Mouse (Mus musculus) intestine, embryonic 15.5 days (tissue): ENCODE measurements around the gene Ufc1. TPM values are rescaled to one million over a fixed set of nuclear protein-coding genes. Genes with fewer than 3 reads are reported as not detected.
"Not testable (repeated sequence)": the region's sequence is repeated elsewhere in the genome, so short reads cannot be mapped to it uniquely, and the experiment has no call there.

Experiments
- ATAC-seq: fragments of 200-750 bp; cut with Nextera tagmentation; 2 replicates; pipeline ENCODE4 v1.8.0; 2017; ENCODE audit warnings: moderate TSS enrichment, moderate library complexity
- H3K27ac ChIP-seq: fragments of 300-500 bp; sonication (generic); 2 replicates; pipeline ENCODE4 v1.5.1; 2015; ENCODE audit warnings: mild to moderate bottlenecking, inconsistent platforms
- H3K27me3 ChIP-seq: fragments of 300-500 bp; sonication (generic); replicated peaks from 2 replicates; pipeline ENCODE4 v1.6.1; 2015; ENCODE audit warnings: inconsistent platforms
- H3K36me3 ChIP-seq: fragments of 300-500 bp; sonication (generic); 2 replicates; pipeline ENCODE4 v1.6.1; 2015; ENCODE audit warnings: inconsistent platforms
- H3K4me1 ChIP-seq: fragments of 300-500 bp; sonication (generic); replicated peaks from 2 replicates; pipeline ENCODE4 v1.6.1; 2015; ENCODE audit warnings: inconsistent platforms
- H3K4me2 ChIP-seq: fragments of 300-500 bp; sonication (generic); replicated peaks from 2 replicates; pipeline ENCODE4 v1.6.1; 2015; ENCODE audit warnings: mild to moderate bottlenecking, inconsistent platforms
- H3K4me3 ChIP-seq: fragments of 300-500 bp; sonication (generic); replicated peaks from 2 replicates; pipeline ENCODE4 v1.5.1; 2015; ENCODE audit warnings: inconsistent platforms
- H3K9ac ChIP-seq: fragments of 300-500 bp; sonication (generic); 2 replicates; pipeline ENCODE4 v1.6.1; 2015; ENCODE audit warnings: inconsistent platforms
- H3K9me3 ChIP-seq: fragments of 300-500 bp; sonication (generic); 2 replicates; pipeline ENCODE4 v1.6.1; 2016; ENCODE audit warnings: inconsistent platforms
- WGBS: fragments of 180-500 bp; shearing (Covaris S2); methylation state at CpG from one replicate; pipeline ENCODE4 v1.1.7; 2015; 5-methylcytosine and 5-hydroxymethylcytosine counted together
- polyA plus RNA-seq: library from polyadenylated mRNA; unstranded; fragments of >200 nt; fragmentation: Nextera tagmentation; extraction: Ambion mirVana; gene quantifications from 2 replicates; pipeline ENCODE4 v1.2.1, GENCODE M21; 2015

Ufc1 gene
- polyA plus RNA-seq, result 103 and 108 TPM in 2 replicates

DNA sequence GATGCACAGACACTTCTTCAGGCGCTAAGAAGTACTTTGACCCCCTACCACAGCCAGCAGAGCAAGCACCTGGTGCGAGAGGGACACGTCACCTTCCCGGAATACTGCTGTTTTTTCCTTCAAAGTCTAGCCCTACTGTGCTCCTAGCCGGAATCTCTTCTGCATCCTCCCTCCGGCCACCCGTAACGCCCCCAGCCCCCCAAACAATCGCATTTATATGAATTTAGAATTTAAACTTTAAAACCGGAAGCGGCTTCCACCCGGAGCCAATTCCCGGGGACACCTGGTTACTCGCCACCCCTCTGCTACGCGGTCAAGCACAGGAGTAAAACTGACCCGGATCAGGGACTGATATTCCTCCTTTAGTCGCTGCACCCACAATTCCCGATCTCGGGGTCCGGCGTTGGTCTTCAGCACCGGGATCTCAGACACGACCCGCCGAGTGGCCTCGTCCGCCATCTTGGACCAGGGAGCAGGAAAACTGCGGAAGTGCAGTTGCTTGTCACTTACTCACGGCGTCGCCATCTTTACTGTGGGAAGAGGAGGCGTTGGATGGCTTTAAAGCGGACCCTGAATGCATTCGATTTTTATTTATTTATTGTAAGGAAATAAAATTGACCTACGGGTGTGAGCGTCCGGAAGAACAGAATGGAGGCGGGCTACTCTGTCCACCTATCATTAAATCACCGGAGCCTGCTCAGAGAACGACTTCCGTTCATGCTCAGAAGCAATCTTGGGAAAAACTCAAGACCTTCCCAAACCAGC is at the start of gene Ufc1:
TSS of gene Ufc1 (minus strand) at position 727 of the 765 bp plus-strand sequence.
- peaks cover 6% of the 10 kb centered on the region; the same call in 1 of the 2 replicates for H3K36me3 ChIP-seq
- peak within 1 kb of the TSS; percentile 97 for H3K27ac ChIP-seq
- no peaks in the 10 kb centered on the region for H3K27me3 ChIP-seq
- ATAC-seq, result peak; percentile 90
- peak within 1 kb of the TSS; percentile 78 for H3K9ac ChIP-seq
- peak within 1 kb of the TSS; percentile 71 for H3K4me3 ChIP-seq
- H3K4me1 ChIP-seq, result peaks cover 3% of the 10 kb centered on the region; the same call in 1 of the 2 replicates
- no peaks in the 10 kb centered on the region for H3K9me3 ChIP-seq
- WGBS, result under 1% methylated on average over 42 of the region's 42 CpGs
- peak within 1 kb of the TSS; percentile 66 for H3K4me2 ChIP-seq

DNA sequence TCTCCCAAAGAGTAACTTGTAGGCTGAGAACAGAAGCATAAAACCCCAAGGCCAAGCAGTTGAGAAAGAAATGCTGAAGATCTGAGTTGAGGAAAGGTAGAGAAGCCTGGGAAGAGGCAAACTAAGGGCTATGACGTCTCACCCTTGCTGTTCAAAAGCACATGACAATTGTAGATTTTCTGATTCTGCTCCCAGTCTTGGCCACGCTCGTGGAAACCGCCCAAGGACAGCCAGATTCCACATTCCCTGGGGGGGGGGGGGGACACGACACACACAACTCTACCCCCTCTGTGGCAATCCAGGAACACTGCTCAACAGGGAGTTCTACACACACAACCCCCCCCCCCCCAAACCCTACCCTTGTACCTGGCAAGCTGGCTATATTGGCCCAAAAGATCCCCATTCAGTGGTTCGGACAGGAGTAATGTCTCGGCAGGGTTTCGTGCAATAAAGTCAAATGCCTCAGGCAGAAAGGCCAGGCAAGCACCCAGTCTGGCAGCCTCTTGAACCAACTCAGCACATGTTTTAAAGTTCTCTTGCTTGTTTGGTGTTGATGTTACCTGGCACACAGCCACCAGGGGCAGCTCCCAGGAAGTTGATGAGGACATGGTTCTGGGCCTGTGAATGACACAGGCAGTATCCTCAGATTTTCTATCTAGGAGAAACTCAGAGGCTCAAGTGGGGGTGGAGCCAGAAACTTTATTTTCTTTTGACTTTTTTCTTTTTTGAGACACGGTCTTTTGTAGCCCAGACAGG is 49.3 kb upstream of the Ufc1 start:
- Histone ChIP-seq H3K4me2 (peak overlapping the region; percentile 79), H3K27ac (no peak overlapping the region), H3K4me3 (peak overlapping the region; percentile 75; the same call in 1 of the 2 replicates), H3K9me3 (no peaks in the 10 kb centered on the region), H3K27me3 (no peaks in the 10 kb centered on the region), H3K4me1 (peaks cover 9% of the 10 kb centered on the region; the same call in 1 of the 2 replicates), H3K9ac (no peak overlapping the region), H3K36me3 (peaks cover 18% of the 10 kb centered on the region)
- 73% methylated on average over 9 of the region's 9 CpGs for WGBS
- 0 out of 2 replicates have a peak, but pooled peaks have one; percentile 18 for ATAC-seq

DNA sequence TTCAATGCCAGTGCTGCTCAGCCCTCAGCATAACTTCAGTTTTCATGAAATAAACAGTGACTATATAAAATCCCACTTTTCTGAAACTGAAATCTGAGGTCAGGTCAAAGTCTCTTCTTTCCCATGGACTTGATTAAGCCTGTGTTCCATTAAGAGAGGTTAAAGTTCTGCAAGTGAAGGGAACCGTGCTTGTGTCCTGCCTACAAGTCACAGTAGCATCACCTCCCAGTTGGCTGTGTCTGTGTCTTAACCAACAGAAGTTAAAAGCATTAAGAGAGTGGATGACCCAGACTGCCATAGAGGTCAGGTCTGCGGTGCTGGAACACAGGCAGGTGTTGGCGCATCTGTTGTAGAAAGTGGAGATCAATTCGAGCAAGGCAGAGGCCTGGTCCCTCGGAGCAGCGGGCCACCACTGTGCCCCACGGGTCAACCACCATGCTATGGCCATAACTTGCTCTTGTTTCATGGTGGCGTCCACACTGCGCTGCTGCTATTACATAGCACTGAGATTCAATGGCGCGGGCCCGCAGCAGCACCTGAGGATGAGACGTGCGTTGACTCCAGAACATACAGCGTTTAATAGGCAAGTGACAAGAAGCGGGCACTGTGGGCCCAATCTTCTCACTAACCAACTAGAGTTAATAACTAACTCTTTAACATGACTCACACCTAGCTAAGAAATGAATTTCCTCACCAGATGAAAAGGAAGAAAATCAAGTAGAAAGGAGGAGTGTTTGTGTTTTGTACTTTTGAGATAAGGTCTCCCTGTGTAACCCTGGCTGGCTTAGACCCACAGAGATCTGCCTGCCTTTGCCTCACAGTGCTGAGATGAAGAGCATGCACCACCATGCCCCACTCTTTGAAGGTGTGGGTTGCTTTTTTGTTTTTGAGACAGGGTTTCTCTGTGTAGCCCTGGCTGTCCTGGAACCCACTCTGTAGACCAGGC is 47.7 kb upstream of the Ufc1 start:
- no peak overlapping the region for H3K4me3 ChIP-seq
- no peak overlapping the region for H3K9ac ChIP-seq
- H3K27ac ChIP-seq, result no peak overlapping the region
- no peak overlapping the region for H3K4me2 ChIP-seq
- WGBS, result 86% methylated on average over 16 of the region's 16 CpGs
- no peaks in the 10 kb centered on the region for H3K9me3 ChIP-seq
- no peak for ATAC-seq
- H3K4me1 ChIP-seq, result peaks cover 9% of the 10 kb centered on the region; the same call in 1 of the 2 replicates
- peaks cover 29% of the 10 kb centered on the region for H3K36me3 ChIP-seq
- no peaks in the 10 kb centered on the region for H3K27me3 ChIP-seq

DNA sequence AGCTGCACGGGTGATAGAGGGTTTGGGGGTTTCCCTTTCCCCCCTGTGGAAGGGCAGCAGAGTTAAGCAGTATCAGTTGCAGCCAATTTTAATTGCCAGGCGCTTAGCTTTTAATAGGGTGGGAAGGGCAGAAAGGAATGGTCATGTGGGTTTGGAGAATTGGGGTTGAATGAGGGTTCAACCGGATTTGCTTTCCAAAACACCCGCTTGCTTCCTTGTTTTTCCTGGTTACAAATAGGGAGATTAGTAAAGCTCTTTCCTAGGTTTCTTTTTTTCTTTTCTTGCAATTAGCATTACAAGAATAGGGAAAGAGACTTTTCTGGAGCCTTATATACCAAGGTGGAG is 35.4 kb upstream of the Ufc1 start:
- ATAC-seq, result no peak
- no peaks in the 10 kb centered on the region for H3K27me3 ChIP-seq
- peaks cover 16% of the 10 kb centered on the region; the same call in 1 of the 2 replicates for H3K4me1 ChIP-seq
- peak overlapping the region; percentile 99 for H3K27ac ChIP-seq
- 0% methylated on average over 4 of the region's 4 CpGs for WGBS
- H3K9me3 ChIP-seq, result no peaks in the 10 kb centered on the region
- peak overlapping the region; percentile 76 for H3K4me2 ChIP-seq
- no peaks in the 10 kb centered on the region for H3K36me3 ChIP-seq
- H3K9ac ChIP-seq, result peak overlapping the region; percentile 95
- peak overlapping the region; percentile 93 for H3K4me3 ChIP-seq

- peak; percentile 89 for ATAC-seq
- Histone ChIP-seq H3K9me3 (no peaks in the 10 kb centered on the region), H3K27ac (peak overlapping the region; percentile 99), H3K4me1 (peaks cover 16% of the 10 kb centered on the region; the same call in 1 of the 2 replicates), H3K36me3 (no peaks in the 10 kb centered on the region), H3K4me2 (peak overlapping the region; percentile 76), H3K27me3 (no peaks in the 10 kb centered on the region), H3K9ac (peak overlapping the region; percentile 95), H3K4me3 (peak overlapping the region; percentile 93)
- WGBS, result under 1% methylated on average over 58 of the region's 61 CpGs
Observed at GRCm38 (mm10) chr1:171329433-171330215, 34.8 kb upstream of the Ufc1 start.

- no peaks in the 10 kb centered on the region for H3K27me3 ChIP-seq
- H3K4me2 ChIP-seq, result peak within 1 kb of the TSS; percentile 77
- peak within 1 kb of the TSS; percentile 95 for H3K9ac ChIP-seq
- H3K27ac ChIP-seq, result peak within 1 kb of the TSS; percentile 99
- peak; percentile 96 for ATAC-seq
- peak within 1 kb of the TSS; percentile 93 for H3K4me3 ChIP-seq
- no peaks in the 10 kb centered on the region for H3K36me3 ChIP-seq
- WGBS, result under 1% methylated on average over 46 of the region's 48 CpGs
- peaks cover 16% of the 10 kb centered on the region; the same call in 1 of the 2 replicates for H3K4me1 ChIP-seq
- H3K9me3 ChIP-seq, result no peaks in the 10 kb centered on the region
Observed at GRCm38 (mm10) chr1:171328839-171329432, 34.1 kb upstream of the Ufc1 start, which contains the start of gene Dedd. Gene Dedd, plus strand, starts transcription at chr1:171329145.

DNA sequence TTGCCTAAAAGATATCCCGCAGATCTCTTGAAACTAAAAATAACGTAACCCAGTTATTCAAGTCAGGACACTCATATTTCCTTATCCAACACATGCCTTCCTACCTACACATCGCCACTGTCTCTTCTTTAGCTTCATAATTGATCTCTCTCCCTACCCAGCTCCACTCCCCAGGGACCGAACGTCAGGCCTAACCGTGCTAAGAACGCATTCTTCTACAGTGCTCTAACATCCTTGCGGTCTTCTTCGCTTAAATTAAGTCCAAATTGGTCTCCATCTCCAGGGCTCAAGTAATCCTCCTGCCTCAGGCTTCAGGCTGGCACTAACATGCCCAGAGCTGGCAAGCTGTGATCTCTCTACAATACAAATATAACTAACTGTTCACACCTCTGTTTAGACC is 33.4 kb upstream of the Ufc1 start:
- Histone ChIP-seq H3K9me3 (no peaks in the 10 kb centered on the region), H3K4me1 (peaks cover 16% of the 10 kb centered on the region; the same call in 1 of the 2 replicates), H3K27ac (peak overlapping the region; percentile 99), H3K9ac (peak overlapping the region; percentile 95), H3K27me3 (no peaks in the 10 kb centered on the region), H3K4me2 (peak overlapping the region; percentile 77), H3K4me3 (peak overlapping the region; percentile 93), H3K36me3 (no peaks in the 10 kb centered on the region)
- 24% methylated on average over 9 of the region's 9 CpGs for whole genome bisulfite sequencing
- no peak for ATAC-seq

GRCm38 (mm10) chr1:171326588-171326987 is 31.8 kb upstream of the Ufc1 start:
- not testable (repeated sequence) for H3K9me3 ChIP-seq, H3K36me3 ChIP-seq, H3K4me3 ChIP-seq, H3K4me2 ChIP-seq, ATAC-seq, H3K27me3 ChIP-seq, H3K27ac ChIP-seq, H3K9ac ChIP-seq
- peaks cover 14% of the 10 kb centered on the region; the same call in 1 of the 2 replicates for H3K4me1 ChIP-seq
- WGBS, result 80% methylated on average over 4 of the region's 4 CpGs

- H3K27me3 ChIP-seq, result no peaks in the 10 kb centered on the region
- no peak overlapping the region for H3K4me2 ChIP-seq
- H3K36me3 ChIP-seq, result no peaks in the 10 kb centered on the region
- WGBS, result 76% methylated on average over 2 of the region's 2 CpGs
- H3K4me1 ChIP-seq, result peaks cover 11% of the 10 kb centered on the region; the same call in 1 of the 2 replicates
- no peak overlapping the region for H3K27ac ChIP-seq
- no peak overlapping the region for H3K4me3 ChIP-seq
- ATAC-seq, result no peak
- no peak overlapping the region for H3K9ac ChIP-seq
- H3K9me3 ChIP-seq, result no peaks in the 10 kb centered on the region
Observed at GRCm38 (mm10) chr1:171325571-171325970, 30.7 kb upstream of the Ufc1 start.

DNA sequence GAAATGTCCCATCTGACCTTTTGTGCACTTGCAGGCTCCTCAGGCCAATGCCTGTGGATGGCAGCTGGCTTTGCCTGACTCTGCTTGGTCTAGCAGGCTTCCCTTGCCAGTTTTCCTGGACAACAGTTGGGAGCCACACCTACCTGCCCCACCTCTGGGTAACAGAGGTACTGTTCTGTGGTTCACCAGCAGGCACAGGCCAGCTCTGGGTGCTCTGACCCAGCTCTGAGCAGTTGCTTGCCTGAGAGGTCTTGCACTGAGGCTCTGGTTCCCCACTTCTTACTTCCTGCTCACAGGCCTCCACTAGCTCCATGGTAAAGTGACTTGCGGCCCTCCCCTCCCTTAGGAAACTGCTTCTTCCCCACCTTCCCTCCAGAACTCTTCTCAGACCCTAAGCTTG is 27.2 kb upstream of the Ufc1 start:
- peak; percentile 60 for ATAC-seq
- no peak overlapping the region for H3K4me2 ChIP-seq
- H3K9ac ChIP-seq, result no peak overlapping the region
- no peaks in the 10 kb centered on the region for H3K27me3 ChIP-seq
- H3K27ac ChIP-seq, result no peak overlapping the region
- no peaks in the 10 kb centered on the region for H3K36me3 ChIP-seq
- peaks cover 3% of the 10 kb centered on the region; the same call in 1 of the 2 replicates for H3K4me1 ChIP-seq
- WGBS, result 85% methylated on average over 1 of the region's 1 CpGs
- no peaks in the 10 kb centered on the region for H3K9me3 ChIP-seq
- no peak overlapping the region for H3K4me3 ChIP-seq

DNA sequence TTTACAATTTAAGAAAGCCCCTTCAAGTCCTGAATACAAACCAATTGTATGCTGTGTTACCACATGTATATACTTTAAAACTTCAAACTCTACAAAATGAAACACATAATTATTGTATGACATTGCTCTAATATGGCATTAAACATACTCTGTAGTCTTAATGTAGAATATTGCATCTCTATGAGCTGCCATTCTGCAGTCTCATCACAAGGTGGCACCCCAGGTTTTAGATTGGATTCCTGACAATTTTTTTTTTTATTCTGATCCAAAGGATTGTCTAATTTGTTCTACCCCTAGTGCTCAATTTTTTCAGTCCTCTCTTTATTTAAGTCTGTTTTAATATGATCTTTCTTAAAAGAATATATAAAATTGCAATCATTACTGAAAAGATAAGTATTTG is 26.6 kb upstream of the Ufc1 start:
- no peak for ATAC-seq
- no peaks in the 10 kb centered on the region for H3K27me3 ChIP-seq

More for the DNA sequence above, 26.6 kb upstream of the Ufc1 start:
- Histone ChIP-seq H3K4me3 (no peak overlapping the region), H3K4me2 (no peak overlapping the region), H3K27ac (no peak overlapping the region), H3K36me3 (no peaks in the 10 kb centered on the region), H3K9ac (no peak overlapping the region), H3K4me1 (peaks cover 3% of the 10 kb centered on the region; the same call in 1 of the 2 replicates), H3K9me3 (no peaks in the 10 kb centered on the region)
